Mouse (Mus musculus) myocyte (in vitro differentiated cells): ENCODE measurements around the gene Lsr. TPM values are rescaled to one million over a fixed set of nuclear protein-coding genes. Genes with fewer than 3 reads are reported as not detected.

ENCODE experiments used
- H3K27me3 ChIP-seq: one replicate; pipeline ENCODE4 v1.6.1; 2011; ENCODE audit not compliant: control insufficient read depth, insufficient read depth, insufficient read length
- H3K36me3 ChIP-seq: one replicate; pipeline ENCODE4 v1.6.1; 2011; ENCODE audit not compliant: control insufficient read depth, insufficient read depth
- H3K4me2 ChIP-seq: one replicate; pipeline ENCODE4 v1.6.1; 2011; ENCODE audit warnings: low read depth, control low read depth
- H3K4me3 ChIP-seq: one replicate; pipeline ENCODE4 v1.5.1; 2011; ENCODE audit warnings: mild to moderate bottlenecking, control low read depth, moderate library complexity
- H3K79me2 ChIP-seq: one replicate; pipeline ENCODE4 v1.6.1; 2011; ENCODE audit not compliant: control insufficient read depth, insufficient read depth
- H3ac ChIP-seq: one replicate; pipeline ENCODE4 v1.6.1; 2011; ENCODE audit not compliant: control insufficient read depth, insufficient read length
- CEBPB ChIP-seq: IDR thresholded peaks from 2 replicates; pipeline ENCODE4 v1.6.1; 2011; ENCODE audit warnings: mild to moderate bottlenecking, moderate library complexity; ENCODE audit not compliant: poor library complexity, insufficient read depth, severe bottlenecking
- E2F4 ChIP-seq: IDR thresholded peaks from one replicate; pipeline ENCODE4 v1.6.1; 2011; ENCODE audit warnings: mild to moderate bottlenecking, control low read depth, moderate library complexity; ENCODE audit not compliant: insufficient read depth
- MAX ChIP-seq: IDR thresholded peaks from one replicate; pipeline ENCODE4 v1.6.1; 2011; ENCODE audit warnings: low read depth, mild to moderate bottlenecking, control low read depth
- MYOD1 ChIP-seq, 3 experiments: IDR thresholded peaks; one replicate each; pipeline ENCODE4 v1.6.1; 2011; ENCODE audit warnings: control low read depth in 2 of 3, low read depth in 2 of 3, mild to moderate bottlenecking in 2 of 3, moderate library complexity in 1 of 3; ENCODE audit not compliant: insufficient read length in 2 of 3, control insufficient read depth in 1 of 3
- MYOG ChIP-seq, 3 experiments: IDR thresholded peaks; one replicate each; pipeline ENCODE4 v1.6.1; 2011; ENCODE audit warnings: control low read depth in 2 of 3, low read depth in 2 of 3, mild to moderate bottlenecking in 2 of 3; ENCODE audit not compliant: insufficient read length in 2 of 3, control insufficient read depth in 1 of 3, insufficient read depth in 1 of 3
- POLR2A ChIP-seq: IDR thresholded peaks from one replicate; pipeline ENCODE4 v1.6.1; 2011; ENCODE audit warnings: low read depth, mild to moderate bottlenecking, control low read depth, moderate library complexity; ENCODE audit not compliant: insufficient read length
- POLR2AphosphoS2 ChIP-seq: IDR thresholded peaks from one replicate; pipeline ENCODE4 v1.6.1; 2011; ENCODE audit warnings: low read depth, control low read depth; ENCODE audit not compliant: insufficient read length
- REST ChIP-seq: IDR thresholded peaks from one replicate; pipeline ENCODE4 v1.6.1; 2011; ENCODE audit warnings: mild to moderate bottlenecking, control low read depth, moderate library complexity; ENCODE audit not compliant: insufficient read depth, insufficient read length
- SRF ChIP-seq: IDR thresholded peaks from one replicate; pipeline ENCODE4 v1.6.1; 2011; ENCODE audit warnings: low read depth; ENCODE audit not compliant: control insufficient read depth, insufficient read length
- TCF12 ChIP-seq: IDR thresholded peaks from one replicate; pipeline ENCODE4 v1.6.1; 2011; ENCODE audit warnings: mild to moderate bottlenecking, control low read depth; ENCODE audit not compliant: poor library complexity, insufficient read depth, severe bottlenecking
- TCF3 ChIP-seq: IDR thresholded peaks from one replicate; pipeline ENCODE4 v1.6.1; 2011; ENCODE audit warnings: low read depth, control low read depth; ENCODE audit not compliant: insufficient read length
- USF1 ChIP-seq: IDR thresholded peaks from one replicate; pipeline ENCODE4 v1.6.1; 2011; ENCODE audit warnings: low read depth, mild to moderate bottlenecking, control low read depth, moderate library complexity
- polyA plus RNA-seq: library from polyadenylated mRNA; unstranded; fragments of >200 nt; fragmentation: generic; extraction: Trizol; gene quantifications from one replicate; pipeline ENCODE4 v1.2.1, GENCODE M21; 2012; ENCODE audit warnings: missing spikeins

The Lsr gene
- polyA plus RNA-seq, 1 experiment = 0.02 TPM

DNA sequence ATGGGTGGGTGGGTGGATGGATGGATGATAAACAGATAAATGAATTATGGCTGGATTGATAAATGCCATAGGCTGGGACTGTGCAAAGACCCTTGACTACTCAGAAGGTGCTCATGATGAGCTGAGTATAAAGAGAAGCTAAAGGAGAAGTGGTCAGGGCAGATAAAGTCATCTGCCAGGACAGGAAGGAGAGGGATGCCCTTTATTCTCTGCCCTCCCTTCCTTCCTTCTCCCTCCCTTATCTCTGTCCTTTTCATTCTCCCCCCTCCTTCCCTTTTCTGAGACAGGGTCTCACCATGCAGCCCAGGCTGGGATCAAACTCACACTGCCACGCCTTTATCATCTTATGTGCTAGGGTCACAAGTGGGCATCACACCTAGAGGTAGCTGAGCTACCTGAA, 34.5 kb upstream of the Lsr start:
- Histone ChIP-seq H3K36me3 (no peaks in the 10 kb centered on the region), H3K27me3 (no peaks in the 10 kb centered on the region), H3K4me3 (no peak overlapping the region), H3K79me2 (no peaks in the 10 kb centered on the region), H3K4me2 (no peak overlapping the region), H3ac (no peak overlapping the region)
- no peak for TF ChIP-seq MAX
- TF ChIP-seq E2F4 = no peak
- no peak for TF ChIP-seq POLR2AphosphoS2
- TF ChIP-seq SRF = no peak
- TF ChIP-seq REST = no peak
- no peak for TF ChIP-seq MYOG (IDR thresholded peaks at IDR 0.05; ENCODE audit: control insufficient read depth in 1 of 3, insufficient read depth in 1 of 3, insufficient read length in 2 of 3, low read depth in 2 of 3)
- no peak for TF ChIP-seq USF1
- TF ChIP-seq TCF12 = no peak
- no peak for TF ChIP-seq CEBPB
- no peak for TF ChIP-seq MYOD1 (IDR thresholded peaks at IDR 0.05; ENCODE audit: control insufficient read depth in 1 of 3, insufficient read length in 2 of 3, low read depth in 2 of 3)
- no peak for TF ChIP-seq POLR2A
- TF ChIP-seq TCF3 = no peak

GRCm38 (mm10) chr7:31002650-31003049, 29.4 kb upstream of the Lsr start:
- no peak for TF ChIP-seq MYOD1 (IDR thresholded peaks at IDR 0.05; ENCODE audit: control insufficient read depth in 1 of 3, insufficient read length in 2 of 3, low read depth in 2 of 3)
- TF ChIP-seq TCF12 = no peak
- TF ChIP-seq REST = no peak
- TF ChIP-seq MYOG (IDR thresholded peaks at IDR 0.05; ENCODE audit: control insufficient read depth in 1 of 3, insufficient read depth in 1 of 3, insufficient read length in 2 of 3, low read depth in 2 of 3) = no peak
- no peak for TF ChIP-seq SRF
- no peak for TF ChIP-seq POLR2A
- TF ChIP-seq CEBPB = no peak
- TF ChIP-seq TCF3 = no peak
- no peak for TF ChIP-seq E2F4
- H3K4me3 ChIP-seq = no peak overlapping the region
- no peaks in the 10 kb centered on the region for H3K27me3 ChIP-seq
- no peaks in the 10 kb centered on the region for H3K36me3 ChIP-seq
- H3ac ChIP-seq = no peak overlapping the region
- peak overlapping the region; percentile 34 for H3K4me2 ChIP-seq
- no peaks in the 10 kb centered on the region for H3K79me2 ChIP-seq

GRCm38 (mm10) chr7:31000505-31001020, 27.3 kb upstream of the Lsr start:
- no peak for TF ChIP-seq TCF3
- TF ChIP-seq E2F4 = no peak
- no peak for TF ChIP-seq REST
- Histone ChIP-seq H3K27me3 (no peaks in the 10 kb centered on the region), H3ac (no peak overlapping the region), H3K4me3 (no peak overlapping the region), H3K79me2 (no peaks in the 10 kb centered on the region), H3K36me3 (no peaks in the 10 kb centered on the region), H3K4me2 (peak overlapping the region; percentile 30)

DNA sequence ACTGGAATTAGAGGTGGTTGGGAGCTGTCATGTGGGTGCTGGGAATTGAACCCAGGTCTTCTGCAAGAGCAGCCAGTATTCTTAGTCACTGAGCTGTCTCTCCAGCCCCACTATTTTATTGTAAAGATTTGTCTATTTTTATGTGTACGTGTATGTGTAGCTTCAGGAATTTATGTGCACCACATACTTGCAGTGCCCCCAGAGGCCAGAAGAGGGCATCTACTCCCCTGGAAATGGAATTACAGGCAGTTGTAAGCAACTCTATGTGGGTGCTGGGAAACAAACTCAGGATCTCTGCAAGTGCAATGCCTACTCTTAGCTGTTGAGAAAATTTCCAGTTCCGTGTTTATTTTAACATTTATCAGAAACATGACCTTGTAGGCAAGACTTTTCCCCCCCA, 23.2 kb upstream of the Lsr start:
- Histone ChIP-seq H3K27me3 (no peaks in the 10 kb centered on the region), H3K36me3 (no peaks in the 10 kb centered on the region), H3ac (no peak overlapping the region), H3K4me3 (no peak overlapping the region), H3K79me2 (no peaks in the 10 kb centered on the region), H3K4me2 (no peak overlapping the region)
- TF ChIP-seq E2F4 (no peak), CEBPB (no peak), TCF3 (no peak), POLR2AphosphoS2 (no peak), USF1 (no peak), REST (no peak), MYOD1 (IDR thresholded peaks at IDR 0.05; ENCODE audit: control insufficient read depth in 1 of 3, insufficient read length in 2 of 3, low read depth in 2 of 3) (no peak), MAX (no peak), MYOG (IDR thresholded peaks at IDR 0.05; ENCODE audit: control insufficient read depth in 1 of 3, insufficient read depth in 1 of 3, insufficient read length in 2 of 3, low read depth in 2 of 3) (no peak)

DNA sequence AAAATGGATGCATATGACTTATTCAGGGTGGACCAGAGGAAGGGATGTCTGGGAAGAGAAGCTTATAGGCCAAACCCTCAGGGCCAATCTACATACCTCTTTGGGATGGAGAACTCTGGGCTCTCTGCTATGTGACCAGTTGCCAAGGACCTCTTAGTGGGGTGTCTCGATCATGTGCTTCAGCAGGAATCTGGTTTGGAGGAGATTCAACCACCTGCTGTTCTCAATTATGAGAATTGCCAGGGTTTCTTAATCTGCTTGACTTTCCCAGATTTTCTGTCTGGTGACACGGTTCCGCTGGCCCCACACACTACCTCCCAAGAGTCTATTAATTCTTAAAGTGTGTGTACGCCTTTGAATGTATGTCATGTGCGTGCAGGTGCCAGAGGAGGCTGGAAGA, 20.7 kb upstream of the Lsr start:
- TF ChIP-seq CEBPB (no peak), TCF3 (no peak), POLR2A (no peak), MYOD1 (IDR thresholded peaks at IDR 0.05; ENCODE audit: control insufficient read depth in 1 of 3, insufficient read length in 2 of 3, low read depth in 2 of 3) (no peak), E2F4 (no peak), POLR2AphosphoS2 (no peak), USF1 (no peak), MYOG (IDR thresholded peaks at IDR 0.05; ENCODE audit: control insufficient read depth in 1 of 3, insufficient read depth in 1 of 3, insufficient read length in 2 of 3, low read depth in 2 of 3) (no peak), REST (no peak), MAX (no peak), SRF (no peak)

More for the DNA sequence above, 20.7 kb upstream of the Lsr start:
- peaks cover 16% of the 10 kb centered on the region for H3K27me3 ChIP-seq
- no peak overlapping the region for H3ac ChIP-seq
- H3K36me3 ChIP-seq = no peaks in the 10 kb centered on the region
- no peak overlapping the region for H3K4me2 ChIP-seq
- no peak overlapping the region for H3K4me3 ChIP-seq
- H3K79me2 ChIP-seq = no peaks in the 10 kb centered on the region
